Comparison of ENCODE assay signal across 8 mouse cellular contexts in genomic region chr19:56775893-56776718, GRCm38 (mm10). TPM values are rescaled to one million over a fixed set of nuclear protein-coding genes. Genes with fewer than 3 reads are reported as not detected.
DNase-seq lines count a peak whose midpoint lies in the region; ATAC-seq and TF ChIP-seq lines count a peak whose summit lies in the region.

No protein-coding gene starts in this region.

- WGBS in embryonic facial prominence, embryonic 12.5 days: 5% methylated on average over 18 of the region's 18 CpGs
- WGBS in hindbrain, embryonic 11.5 days: 4% methylated on average over 18 of the region's 18 CpGs

- intact Hi-C loops in left cerebral cortex, adult 2 months (cut with DNase I): loop anchor here (2.0 kb wide), 3 partner anchors 45 to 419 kb away; no protein-coding TSS in a partner anchor

- H3K27ac ChIP-seq in left cerebral cortex, adult 2 months: no peak overlapping the region
- H3K27ac ChIP-seq in embryonic facial prominence, embryonic 12.5 days: no peak overlapping the region
- H3K27ac ChIP-seq in hindbrain, embryonic 11.5 days (ENCODE audit: low read depth, low read length): no peak overlapping the region

- no peak for DNase-seq in left cerebral cortex, adult 2 months (ENCODE audit: extremely low spot score in 1 of 2, low spot score in 2 of 2)
- no peak for DNase-seq in left cerebral cortex, adult 11 months (ENCODE audit: low spot score)
- DNase-seq in hindbrain, embryonic 11.5 days (ENCODE audit: low spot score): peak; percentile 44
- peak; percentile 33 to 52 for DNase-seq in lung, postnatal 4 days
- DNase-seq in frontal cortex, postnatal 10 days (ENCODE audit: low spot score in 2 of 2): no peak
- DNase-seq in cerebellum, adult 11 months: no peak
- DNase-seq in spleen, postnatal 36 days (ENCODE audit: low spot score in 2 of 2): no peak

- peak overlapping the region; percentile 50 for H3K4me2 ChIP-seq in embryonic facial prominence, embryonic 12.5 days (replicated peaks)
- peak overlapping the region; percentile 11; the same call in 1 of the 2 replicates for H3K4me2 ChIP-seq in hindbrain, embryonic 11.5 days (replicated peaks; ENCODE audit: low read depth, low read length)

- peak overlapping the region; percentile 22; the same call in 1 of the 2 replicates for H3K4me3 ChIP-seq in left cerebral cortex, adult 2 months
- peak overlapping the region; percentile 22 for H3K4me3 ChIP-seq in embryonic facial prominence, embryonic 12.5 days
- H3K4me3 ChIP-seq in hindbrain, embryonic 11.5 days (ENCODE audit: low read depth, low read length): no peak overlapping the region

- H3K27me3 ChIP-seq in embryonic facial prominence, embryonic 12.5 days: peaks cover 16% of the 10 kb centered on the region; the same call in 1 of the 2 replicates
- H3K27me3 ChIP-seq in hindbrain, embryonic 11.5 days (ENCODE audit: control insufficient read depth, insufficient read depth, low read length): peaks cover 3% of the 10 kb centered on the region; the same call in 1 of the 2 replicates

- H3K9me3 ChIP-seq in embryonic facial prominence, embryonic 12.5 days: no peaks in the 10 kb centered on the region
- no peaks in the 10 kb centered on the region for H3K9me3 ChIP-seq in hindbrain, embryonic 11.5 days (ENCODE audit: control insufficient read depth, low read length)

- peaks cover 12% of the 10 kb centered on the region for H3K4me1 ChIP-seq in embryonic facial prominence, embryonic 12.5 days
- 0 out of 2 replicates have a peak, but pooled peaks cover 2% of the 10 kb centered on the region for H3K4me1 ChIP-seq in hindbrain, embryonic 11.5 days (replicated peaks; ENCODE audit: control insufficient read depth, insufficient read depth, low read length)

- no peaks in the 10 kb centered on the region for H3K36me3 ChIP-seq in embryonic facial prominence, embryonic 12.5 days
- no peaks in the 10 kb centered on the region for H3K36me3 ChIP-seq in hindbrain, embryonic 11.5 days (ENCODE audit: control insufficient read depth, insufficient read depth, low read length)

- peak overlapping the region; percentile 21; the same call in 1 of the 2 replicates for H3K9ac ChIP-seq in embryonic facial prominence, embryonic 12.5 days
- no peak overlapping the region for H3K9ac ChIP-seq in hindbrain, embryonic 11.5 days (ENCODE audit: low read depth, low read length)

- ATAC-seq in embryonic facial prominence, embryonic 12.5 days (ENCODE audit: insufficient number of reproducible peaks, insufficient read depth, low FRiP score, low TSS enrichment): peak; percentile 17; the same call in 1 of the 2 replicates
- ATAC-seq in hindbrain, embryonic 11.5 days (ENCODE audit: low FRiP score): no peak

- no peak for TF ChIP-seq CTCF in left cerebral cortex, adult 2 months (IDR thresholded peaks at IDR 0.05)

RNA-seq across cellular contexts. Expression of gene Ccdc186, which starts 45.9 kb away (rescaled TPM):
- 10 to 100 TPM; 55.1 to 66.5 TPM for total RNA-seq in left cerebral cortex, adult 2 months (2021)
- polyA plus RNA-seq in embryonic facial prominence, embryonic 12.5 days (2016; fragmentation: Nextera tagmentation; extraction: Ambion mirVana): 23.9 TPM in 2 replicates
- 23.3 and 25.7 TPM in 2 replicates for polyA plus RNA-seq in hindbrain, embryonic 11.5 days (2014; fragmentation: Nextera tagmentation; extraction: Ambion mirVana)

RNA-seq across cellular contexts. Expression of gene Tdrd1, which starts 49.9 kb away (rescaled TPM):
- under 1 TPM; 0.38 to 0.47 TPM for total RNA-seq in left cerebral cortex, adult 2 months (2021)
- polyA plus RNA-seq in embryonic facial prominence, embryonic 12.5 days (2016; fragmentation: Nextera tagmentation; extraction: Ambion mirVana): 1.6 and 2.0 TPM in 2 replicates
- 0.68 and 0.95 TPM in 2 replicates for polyA plus RNA-seq in hindbrain, embryonic 11.5 days (2014; fragmentation: Nextera tagmentation; extraction: Ambion mirVana)

RNA-seq across cellular contexts. Expression of gene Adrb1, which starts 54.1 kb away (rescaled TPM):
- total RNA-seq in left cerebral cortex, adult 2 months (2021): 10 to 100 TPM; 46.7 to 50.8 TPM
- 1.2 and 1.5 TPM in 2 replicates for polyA plus RNA-seq in embryonic facial prominence, embryonic 12.5 days (2016; fragmentation: Nextera tagmentation; extraction: Ambion mirVana)
- 0.11 and 0.17 TPM in 2 replicates for polyA plus RNA-seq in hindbrain, embryonic 11.5 days (2014; fragmentation: Nextera tagmentation; extraction: Ambion mirVana)

Comparison
In these comparisons a context has a peak if more than half of its experiments do, and no peak if none do; other contexts are left out.
1. DNase-seq: peak in hindbrain, embryonic 11.5 days (single experiment) and lung, postnatal 4 days (2 of 2); none in left cerebral cortex, adult 2 months (0 of 2), left cerebral cortex, adult 11 months (single experiment), frontal cortex, postnatal 10 days (0 of 2), cerebellum, adult 11 months (single experiment) and spleen, postnatal 36 days (0 of 2).